Mouse (Mus musculus) forebrain, embryonic 11.5 days (tissue): ENCODE measurements around the gene Ctrb1. TPM values are rescaled to one million over a fixed set of nuclear protein-coding genes. Genes with fewer than 3 reads are reported as not detected.

Source experiments
- ATAC-seq: fragments of 200-750 bp; cut with Nextera tagmentation; replicated peaks from 2 replicates; pipeline ENCODE4 v1.8.0; 2017; ENCODE audit warnings: moderate TSS enrichment; ENCODE audit not compliant: low FRiP score
- DNase-seq: peaks from one replicate; pipeline ENCODE4 v3.0.0-alpha.2; 2017; ENCODE audit warnings: low spot score
- H3K27ac ChIP-seq: fragments of 300-500 bp; sonication (generic); 2 replicates; pipeline ENCODE4 v1.5.1; 2014; ENCODE audit warnings: low read depth, low read length
- H3K27me3 ChIP-seq: fragments of 300-500 bp; sonication (generic); 2 replicates; pipeline ENCODE4 v1.6.1; 2014; ENCODE audit warnings: mild to moderate bottlenecking, low read length, mixed read lengths; ENCODE audit not compliant: control insufficient read depth, insufficient read depth
- H3K36me3 ChIP-seq: fragments of 300-500 bp; sonication (generic); 2 replicates; pipeline ENCODE4 v1.6.1; 2014; ENCODE audit warnings: mild to moderate bottlenecking, low read length, moderate library complexity, mixed read lengths; ENCODE audit not compliant: control insufficient read depth, insufficient read depth
- H3K4me1 ChIP-seq: fragments of 300-500 bp; sonication (generic); replicated peaks from 2 replicates; pipeline ENCODE4 v1.6.1; 2014; ENCODE audit warnings: low read length, mixed read lengths; ENCODE audit not compliant: control insufficient read depth, insufficient read depth
- H3K4me2 ChIP-seq: fragments of 300-500 bp; sonication (generic); 2 replicates; pipeline ENCODE4 v1.6.1; 2014; ENCODE audit warnings: low read depth, mild to moderate bottlenecking, low read length, moderate library complexity, mixed read lengths; ENCODE audit not compliant: severe bottlenecking
- H3K4me3 ChIP-seq: fragments of 300-500 bp; sonication (generic); 2 replicates; pipeline ENCODE4 v1.5.1; 2014; ENCODE audit warnings: low read depth, low read length
- H3K9ac ChIP-seq: fragments of 300-500 bp; sonication (generic); 2 replicates; pipeline ENCODE4 v1.6.1; 2014; ENCODE audit warnings: low read length
- H3K9me3 ChIP-seq: fragments of 300-500 bp; sonication (generic); 2 replicates; pipeline ENCODE4 v1.6.1; 2016; ENCODE audit warnings: low read length, mixed read lengths; ENCODE audit not compliant: control insufficient read depth
- WGBS: fragments of 180-500 bp; shearing (Covaris S2); extraction: QIAGEN DNeasy Blood & Tissue Kit; methylation state at CpG from one replicate; pipeline ENCODE4 v1.1.7; 2014; 5-methylcytosine and 5-hydroxymethylcytosine counted together
- polyA plus RNA-seq: library from polyadenylated mRNA; unstranded; fragments of >200 nt; fragmentation: Nextera tagmentation; extraction: Ambion mirVana; gene quantifications from 2 replicates; pipeline ENCODE4 v1.2.1, GENCODE M21; 2014

Ctrb1 gene
- polyA plus RNA-seq, 1 experiment from 2014 or later, result not detected

- Histone ChIP-seq H3K36me3 (no peaks in the 10 kb centered on the region), H3K4me3 (no peak overlapping the region), H3K9ac (no peak overlapping the region), H3K4me1 (no peaks in the 10 kb centered on the region), H3K27ac (no peak overlapping the region), H3K9me3 (no peaks in the 10 kb centered on the region), H3K4me2 (no peak overlapping the region), H3K27me3 (no peaks in the 10 kb centered on the region)
- DNase-seq (no peak), ATAC-seq (no peak)
- WGBS, result 86% methylated on average over 13 of the region's 13 CpGs
These were observed 3.9 kb downstream of the Ctrb1 start for GRCm38 (mm10) chr8:111686881-111687280.

GRCm38 (mm10) chr8:111682521-111682920, 8.3 kb downstream of the Ctrb1 start:
- H3K4me3 ChIP-seq, result no peak overlapping the region
- no peak overlapping the region for H3K4me2 ChIP-seq
- WGBS, result 36% methylated on average over 9 of the region's 9 CpGs
- no peaks in the 10 kb centered on the region for H3K9me3 ChIP-seq
- ATAC-seq, result no peak
- no peak overlapping the region for H3K9ac ChIP-seq
- no peaks in the 10 kb centered on the region for H3K27me3 ChIP-seq
- H3K4me1 ChIP-seq, result no peaks in the 10 kb centered on the region
- H3K36me3 ChIP-seq, result no peaks in the 10 kb centered on the region
- DNase-seq, result no peak
- H3K27ac ChIP-seq, result no peak overlapping the region

- ATAC-seq, result no peak
- H3K4me2 ChIP-seq, result no peak overlapping the region
- 79% methylated on average over 11 of the region's 11 CpGs for WGBS
- H3K9me3 ChIP-seq, result no peaks in the 10 kb centered on the region; the same call in 1 of the 2 replicates
- H3K4me3 ChIP-seq, result no peak overlapping the region
- H3K27me3 ChIP-seq, result no peaks in the 10 kb centered on the region
- no peak overlapping the region for H3K9ac ChIP-seq
- no peaks in the 10 kb centered on the region for H3K4me1 ChIP-seq
- no peak overlapping the region for H3K27ac ChIP-seq
- no peak for DNase-seq
- H3K36me3 ChIP-seq, result no peaks in the 10 kb centered on the region
These were observed 9.7 kb downstream of the Ctrb1 start for GRCm38 (mm10) chr8:111681153-111681552.

- 43% methylated on average over 17 of the region's 17 CpGs for WGBS
- no peak for ATAC-seq
- H3K27ac ChIP-seq, result no peak overlapping the region
- H3K9ac ChIP-seq, result no peak overlapping the region
- H3K9me3 ChIP-seq, result no peaks in the 10 kb centered on the region; the same call in 1 of the 2 replicates
- no peak for DNase-seq
- H3K4me2 ChIP-seq, result no peak overlapping the region
- no peak overlapping the region for H3K4me3 ChIP-seq
- no peaks in the 10 kb centered on the region for H3K27me3 ChIP-seq
- H3K36me3 ChIP-seq, result no peaks in the 10 kb centered on the region
- H3K4me1 ChIP-seq, result no peaks in the 10 kb centered on the region
These were observed 10.3 kb downstream of the Ctrb1 start for GRCm38 (mm10) chr8:111680423-111681028.

GRCm38 (mm10) chr8:111678848-111679247, 12.0 kb downstream of the Ctrb1 start:
- 89% methylated on average over 7 of the region's 7 CpGs for WGBS
- H3K4me1 ChIP-seq, result no peaks in the 10 kb centered on the region
- ATAC-seq (no peak), DNase-seq (no peak)
- no peak overlapping the region for H3K4me3 ChIP-seq
- H3K27me3 ChIP-seq, result no peaks in the 10 kb centered on the region
- H3K4me2 ChIP-seq, result no peak overlapping the region
- H3K9me3 ChIP-seq, result no peaks in the 10 kb centered on the region; the same call in 1 of the 2 replicates
- no peak overlapping the region for H3K9ac ChIP-seq
- no peaks in the 10 kb centered on the region for H3K36me3 ChIP-seq
- H3K27ac ChIP-seq, result no peak overlapping the region

GRCm38 (mm10) chr8:111678111-111678510, 12.7 kb downstream of the Ctrb1 start:
- H3K4me3 ChIP-seq, result no peak overlapping the region
- DNase-seq (peak; percentile 66), ATAC-seq (no peak)
- no peaks in the 10 kb centered on the region for H3K27me3 ChIP-seq
- 32% methylated on average over 3 of the region's 3 CpGs for WGBS
- no peaks in the 10 kb centered on the region for H3K4me1 ChIP-seq
- H3K4me2 ChIP-seq, result no peak overlapping the region
- H3K27ac ChIP-seq, result no peak overlapping the region
- H3K36me3 ChIP-seq, result no peaks in the 10 kb centered on the region
- H3K9me3 ChIP-seq, result no peaks in the 10 kb centered on the region; the same call in 1 of the 2 replicates
- no peak overlapping the region for H3K9ac ChIP-seq

GRCm38 (mm10) chr8:111676237-111676636, 14.6 kb downstream of the Ctrb1 start:
- no peak overlapping the region for H3K4me2 ChIP-seq
- H3K9ac ChIP-seq, result no peak overlapping the region
- H3K4me3 ChIP-seq, result no peak overlapping the region
- no peaks in the 10 kb centered on the region for H3K27me3 ChIP-seq
- DNase-seq (peak; percentile 64), ATAC-seq (no peak)
- H3K36me3 ChIP-seq, result peaks cover 2% of the 10 kb centered on the region; the same call in 1 of the 2 replicates
- H3K9me3 ChIP-seq, result no peaks in the 10 kb centered on the region; the same call in 1 of the 2 replicates
- 79% methylated on average over 8 of the region's 8 CpGs for WGBS
- no peak overlapping the region for H3K27ac ChIP-seq
- no peaks in the 10 kb centered on the region for H3K4me1 ChIP-seq

GRCm38 (mm10) chr8:111666751-111667150, 24.1 kb downstream of the Ctrb1 start:
- no peaks in the 10 kb centered on the region for H3K27me3 ChIP-seq
- H3K27ac ChIP-seq, result no peak overlapping the region
- 94% methylated on average over 2 of the region's 2 CpGs for WGBS
- DNase-seq (no peak), ATAC-seq (no peak)
- no peak overlapping the region for H3K9ac ChIP-seq
- H3K4me1 ChIP-seq, result no peaks in the 10 kb centered on the region
- no peaks in the 10 kb centered on the region for H3K9me3 ChIP-seq
- peaks cover 9% of the 10 kb centered on the region; the same call in 1 of the 2 replicates for H3K36me3 ChIP-seq
- H3K4me3 ChIP-seq, result no peak overlapping the region
- no peak overlapping the region for H3K4me2 ChIP-seq

- peaks cover 2% of the 10 kb centered on the region; the same call in 1 of the 2 replicates for H3K36me3 ChIP-seq
- H3K4me3 ChIP-seq, result no peak overlapping the region
- 0 out of 2 replicates have a peak, but pooled peaks cover 2% of the 10 kb centered on the region for H3K4me1 ChIP-seq
- DNase-seq, result peak; percentile 80
- no peak overlapping the region for H3K9ac ChIP-seq
- no peaks in the 10 kb centered on the region for H3K9me3 ChIP-seq
- H3K27ac ChIP-seq, result no peak overlapping the region
- no peaks in the 10 kb centered on the region for H3K27me3 ChIP-seq
- no peak overlapping the region for H3K4me2 ChIP-seq
- 89% methylated on average over 3 of the region's 3 CpGs for whole genome bisulfite sequencing
- ATAC-seq, result no peak
These were observed 28.3 kb downstream of the Ctrb1 start for GRCm38 (mm10) chr8:111662473-111662872.
